Mouse (Mus musculus) spleen, embryonic (tissue): ENCODE data around the gene Abl1.

Experiments used
- CTCF ChIA-PET: fragments of 350-600 bp; sonication (Branson Sonifier 250); formaldehyde crosslinking; loops from one replicate; lab custom pipeline; 2022; lab: Charles Lee

Abl1 gene

DNA sequence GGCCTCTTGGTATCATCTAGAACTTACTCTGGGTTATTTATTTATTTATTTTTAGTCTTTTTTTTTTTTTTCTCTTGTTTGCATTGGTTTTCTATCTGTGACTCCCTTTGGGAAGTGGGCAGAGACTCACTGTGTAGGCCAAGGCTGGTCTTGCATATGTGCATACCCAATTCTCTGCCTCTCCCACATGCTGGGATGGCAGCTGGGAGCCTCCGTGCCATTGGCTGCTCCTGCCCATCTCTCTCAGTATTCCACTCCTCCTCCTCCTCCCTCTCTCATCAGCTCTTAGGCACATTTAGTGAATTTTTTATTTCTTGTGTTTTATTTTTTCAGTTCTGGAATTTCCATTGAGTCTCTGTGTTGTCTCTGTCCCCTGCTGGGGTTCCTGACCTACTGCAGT is 53.6 kb downstream of the Abl1 start:
- CTCF ChIA-PET = no interaction called here

- CTCF ChIA-PET = no interaction called here
Measured at GRCm38 (mm10) chr2:31742134-31742533, 54.0 kb downstream of the Abl1 start.

DNA sequence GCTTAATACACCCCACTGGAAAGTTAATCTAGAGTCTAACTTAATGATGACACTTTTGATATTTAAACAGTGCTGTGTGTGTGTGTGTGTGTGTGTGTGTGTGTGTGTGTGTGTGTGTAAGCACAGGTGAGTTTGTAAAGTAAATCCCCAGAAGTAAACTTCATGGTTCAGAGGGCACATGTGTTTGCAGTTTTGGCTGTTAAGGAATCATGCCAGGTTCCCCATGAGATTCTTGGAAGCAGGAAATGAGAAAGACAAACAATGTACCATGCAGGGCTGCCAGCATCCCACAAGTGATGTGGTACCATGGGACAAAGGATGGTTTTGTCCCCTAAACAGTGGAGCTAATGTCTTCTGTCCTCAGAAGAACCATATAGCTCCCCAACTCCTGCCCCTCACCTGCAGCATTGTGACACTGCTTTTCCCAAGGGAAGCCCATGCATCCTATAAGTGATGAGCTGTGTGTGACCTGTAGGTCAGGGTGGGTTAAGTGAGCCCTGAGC is 57.6 kb downstream of the Abl1 start:
- CTCF ChIA-PET = no interaction called here

DNA sequence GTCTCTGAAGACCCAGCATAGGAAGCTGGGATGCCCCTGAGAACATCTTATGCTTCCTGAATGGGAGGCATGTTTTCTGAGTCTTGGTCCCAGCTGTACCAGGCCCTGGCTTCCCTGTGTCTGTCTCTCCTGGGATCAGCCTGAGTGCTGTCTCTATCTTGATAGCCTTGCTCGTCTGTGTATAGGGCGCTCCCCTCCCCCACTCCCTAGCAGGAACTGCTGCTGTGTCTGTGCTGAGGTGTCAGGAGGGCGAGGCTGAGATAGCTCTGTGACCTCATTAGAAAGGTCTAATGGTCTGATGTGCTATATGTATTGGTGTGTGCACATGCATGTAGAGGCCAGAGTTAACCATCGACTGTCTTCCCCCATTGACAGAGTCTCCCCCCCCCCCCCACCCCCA is 58.7 kb downstream of the Abl1 start:
- CTCF ChIA-PET = interaction anchor here (0.6 kb wide), 1 partner anchor 8 kb away, joined by 3 read pairs; no protein-coding TSS in a partner anchor

- CTCF ChIA-PET = no interaction called here
Measured at GRCm38 (mm10) chr2:31749046-31749709, 61.0 kb downstream of the Abl1 start.

GRCm38 (mm10) chr2:31750133-31750532 is 62.0 kb downstream of the Abl1 start:
- CTCF ChIA-PET = no interaction called here

DNA sequence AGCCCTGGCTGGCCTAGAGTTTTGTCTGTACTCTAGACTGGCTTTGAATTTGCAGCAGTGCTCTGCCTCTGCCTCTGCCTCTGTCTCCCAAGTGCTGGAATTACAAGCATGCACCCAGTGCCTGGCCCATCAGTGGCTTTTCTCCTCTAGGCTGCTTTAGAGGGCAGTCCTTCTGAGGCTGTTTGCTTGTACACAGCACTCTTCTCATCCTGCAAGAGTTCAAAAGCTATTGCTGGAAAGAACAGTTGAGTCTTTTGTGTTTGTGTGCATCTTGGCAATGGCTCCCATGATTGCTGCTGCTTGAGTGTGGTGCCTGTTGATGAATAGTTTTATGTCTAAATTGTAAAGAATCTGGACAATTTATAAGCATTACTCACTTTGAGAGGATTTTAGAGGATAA is 69.3 kb downstream of the Abl1 start:
- CTCF ChIA-PET = no interaction called here

GRCm38 (mm10) chr2:31758966-31759365 is 70.8 kb downstream of the Abl1 start:
- CTCF ChIA-PET = interaction anchor here (1.2 kb wide), 1 partner anchor 15 kb away, joined by 3 read pairs; no protein-coding TSS in a partner anchor

DNA sequence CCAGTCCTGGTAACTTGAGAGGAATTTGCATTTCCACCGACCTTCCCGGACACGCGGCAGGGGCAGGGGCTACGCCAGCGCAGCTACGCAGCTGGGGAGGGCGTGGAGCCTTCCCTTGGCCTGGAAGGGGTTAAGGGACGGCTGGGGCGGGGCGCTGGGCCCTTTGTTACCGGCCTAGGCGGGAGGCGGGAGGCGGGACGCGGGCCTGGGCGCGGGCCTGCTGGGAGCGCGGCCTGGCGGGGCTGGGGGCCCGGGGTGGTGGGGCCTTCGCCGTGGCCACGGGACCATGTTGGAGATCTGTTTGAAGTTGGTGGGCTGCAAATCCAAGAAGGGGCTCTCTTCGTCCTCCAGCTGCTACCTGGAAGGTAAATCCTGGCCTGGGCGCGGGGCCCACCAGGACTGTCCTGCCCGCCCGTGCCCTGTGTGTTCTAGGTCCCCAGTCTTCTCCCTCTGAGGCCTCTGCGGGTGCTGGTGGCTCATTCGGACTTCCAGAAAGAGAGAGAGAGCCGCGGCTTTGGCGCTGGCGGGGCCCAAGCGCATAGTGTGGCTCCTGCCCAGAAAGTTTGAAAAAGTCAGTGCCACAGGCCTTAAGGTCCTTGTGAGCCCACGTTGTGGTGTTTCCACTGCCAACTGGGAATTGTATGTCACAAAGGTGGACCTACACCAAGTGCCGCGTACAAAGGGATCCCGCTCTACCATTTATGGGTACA is 71.7 kb downstream of the Abl1 start:
- CTCF ChIA-PET = interaction anchor here (1.2 kb wide), 1 partner anchor 14 kb away, joined by 3 read pairs; no protein-coding TSS in a partner anchor

- CTCF ChIA-PET = no interaction called here
Measured at GRCm38 (mm10) chr2:31760486-31760885, 72.3 kb downstream of the Abl1 start.

DNA sequence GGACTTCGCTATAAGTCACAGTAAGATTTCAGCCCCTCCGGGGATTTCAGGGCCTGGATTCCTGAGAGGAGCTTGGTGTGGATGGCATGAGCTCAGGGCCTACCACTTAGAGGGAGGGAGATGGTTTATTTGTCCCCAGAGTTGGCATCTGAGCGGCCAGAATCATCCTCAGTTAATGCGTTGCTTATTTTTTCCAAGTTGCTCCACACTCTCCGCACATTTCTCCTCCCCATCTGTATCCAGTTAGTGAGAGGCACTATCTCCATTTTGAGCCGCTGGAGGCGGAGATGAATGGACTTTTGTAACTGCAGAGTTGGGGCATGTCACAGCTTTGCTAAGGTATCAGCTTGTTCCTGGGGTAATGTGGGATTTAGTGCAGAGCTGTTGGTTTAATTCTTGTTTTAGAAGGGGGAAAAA is 72.9 kb downstream of the Abl1 start:
- CTCF ChIA-PET = no interaction called here

GRCm38 (mm10) chr2:31761585-31761984 is 73.4 kb downstream of the Abl1 start:
- CTCF ChIA-PET = no interaction called here

- CTCF ChIA-PET = interaction anchor here (0.7 kb wide), 1 partner anchor 12 kb away, joined by 7 read pairs; no protein-coding TSS in a partner anchor
Measured at GRCm38 (mm10) chr2:31762155-31762554, 74.0 kb downstream of the Abl1 start.

- CTCF ChIA-PET = interaction anchor here (0.5 to 1.1 kb wide), 3 partner anchors 10 to 82 kb away, joined by 3 to 7 read pairs (median 3); no protein-coding TSS in a partner anchor
Measured at GRCm38 (mm10) chr2:31762853-31763252, 74.7 kb downstream of the Abl1 start.

- CTCF ChIA-PET = interaction anchor here (0.5 to 1.1 kb wide), 2 partner anchors 10 to 82 kb away, joined by 3 read pairs; no protein-coding TSS in a partner anchor
Measured at GRCm38 (mm10) chr2:31763271-31763670, 75.1 kb downstream of the Abl1 start.

DNA sequence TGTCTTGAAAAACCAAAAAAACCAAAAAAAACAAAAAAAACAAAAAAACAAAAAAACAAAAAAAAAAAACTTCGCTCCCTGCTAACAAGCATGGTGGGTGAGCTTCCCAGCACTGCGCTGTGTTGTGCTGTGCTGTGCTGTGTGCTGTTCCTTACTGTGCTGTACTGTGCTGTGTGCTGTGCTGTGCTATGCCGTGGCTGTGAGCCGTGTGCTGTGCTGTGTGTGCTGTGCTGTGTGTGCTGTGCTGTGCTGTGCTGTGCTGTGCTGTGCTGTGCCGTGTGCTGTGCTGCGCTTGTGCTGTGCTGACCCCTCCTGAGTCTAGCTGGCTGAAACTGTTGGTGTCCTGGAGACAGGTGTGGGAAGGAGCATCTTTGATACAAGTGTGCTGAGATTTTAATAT is 78.9 kb downstream of the Abl1 start:
- CTCF ChIA-PET = no interaction called here

DNA sequence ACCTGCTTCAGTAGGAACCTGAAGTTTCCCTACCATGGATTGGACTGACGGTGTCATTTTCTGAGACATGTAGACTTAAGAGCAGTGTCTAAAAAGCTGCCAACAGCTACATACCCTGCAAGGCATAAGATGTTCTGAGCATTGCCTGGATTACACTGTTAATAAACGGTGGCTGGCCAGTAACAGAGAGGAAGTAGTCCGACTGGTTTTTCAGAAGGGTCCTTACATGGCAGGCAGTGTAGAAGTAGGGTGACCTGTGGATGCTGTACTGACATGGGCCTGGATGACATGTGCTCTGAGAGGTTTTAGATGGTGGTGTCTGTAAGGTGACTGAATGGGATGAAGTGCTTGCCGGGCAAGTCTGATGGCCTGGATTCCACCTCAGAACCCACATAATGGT is 79.6 kb downstream of the Abl1 start:
- CTCF ChIA-PET = no interaction called here

DNA sequence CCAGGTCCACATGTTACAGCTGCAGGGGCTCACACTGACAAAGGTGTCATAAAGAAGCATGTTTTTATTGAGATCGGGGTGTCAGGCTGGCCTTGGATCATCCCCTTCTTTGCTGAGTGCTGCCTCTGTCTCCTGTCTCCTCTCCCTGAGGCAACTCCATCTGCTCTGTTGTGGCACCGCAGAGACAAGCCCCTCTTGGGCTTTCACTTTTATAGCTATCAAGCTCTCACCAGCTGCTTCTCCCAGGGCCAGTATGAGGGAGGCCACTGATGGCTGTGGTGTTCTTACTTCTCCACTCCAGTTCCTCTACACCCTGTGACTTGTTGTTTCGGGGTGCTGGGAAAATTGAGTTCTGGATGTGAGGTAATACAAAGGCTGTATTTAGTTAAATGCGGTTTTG is 80.9 kb downstream of the Abl1 start:
- CTCF ChIA-PET = no interaction called here

DNA sequence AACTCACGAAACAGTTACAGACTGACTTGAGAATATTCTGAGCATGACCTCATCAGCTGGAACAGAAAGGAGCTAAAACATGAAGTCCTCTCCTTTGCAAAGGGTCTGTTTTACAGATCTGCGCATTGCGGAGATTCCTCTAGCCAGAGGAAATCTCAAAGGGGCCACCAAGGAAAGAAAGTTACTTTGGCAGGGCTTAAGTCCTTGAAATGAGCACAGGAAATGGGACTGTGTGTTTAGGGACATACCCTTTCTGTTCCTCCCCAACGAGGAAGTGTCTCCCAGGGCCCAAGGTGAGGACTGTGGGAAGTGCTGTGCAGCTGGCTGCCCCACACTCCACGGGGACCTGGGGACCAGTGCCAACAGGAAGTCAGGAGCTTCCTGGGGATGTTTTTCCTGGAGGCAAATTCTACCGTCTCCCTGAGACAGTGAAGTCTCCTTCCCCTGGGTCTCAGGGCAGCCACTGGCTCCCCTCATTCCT is 81.5 kb downstream of the Abl1 start:
- CTCF ChIA-PET = no interaction called here

DNA sequence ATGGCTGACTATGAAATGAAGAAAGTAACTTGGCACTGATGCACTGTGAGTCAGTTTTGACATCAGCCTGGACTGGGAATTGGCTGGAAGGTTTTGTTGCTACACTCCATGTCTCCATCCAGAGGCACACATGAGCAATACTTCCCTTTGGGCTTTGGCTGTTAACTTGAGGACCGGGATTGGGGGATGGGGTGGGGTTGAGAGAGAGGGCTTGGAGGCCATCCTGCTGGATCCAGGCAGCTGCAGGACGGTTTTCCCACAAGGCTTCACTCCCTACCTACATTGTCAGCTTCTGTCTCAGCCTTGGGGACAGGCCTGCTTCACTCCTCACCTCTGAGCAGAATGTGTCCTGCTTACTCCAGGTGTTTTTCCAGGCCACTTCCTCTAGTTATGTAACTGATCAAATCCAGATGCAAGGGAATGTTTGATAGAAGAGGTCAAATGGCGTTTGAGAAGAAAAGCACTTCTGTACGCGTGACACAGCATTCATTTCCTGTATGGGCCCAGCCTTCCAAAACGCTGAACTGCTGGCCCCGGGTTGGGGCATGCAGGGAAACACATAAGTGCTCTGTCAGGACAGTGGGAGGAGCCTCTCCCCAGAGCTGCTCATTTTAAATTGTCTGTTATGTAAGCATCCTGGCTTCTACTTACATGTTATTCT is 82.7 kb downstream of the Abl1 start:
- CTCF ChIA-PET = interaction anchor here (0.5 kb wide), 1 partner anchor 53 kb away, joined by 8 read pairs; no protein-coding TSS in a partner anchor

DNA sequence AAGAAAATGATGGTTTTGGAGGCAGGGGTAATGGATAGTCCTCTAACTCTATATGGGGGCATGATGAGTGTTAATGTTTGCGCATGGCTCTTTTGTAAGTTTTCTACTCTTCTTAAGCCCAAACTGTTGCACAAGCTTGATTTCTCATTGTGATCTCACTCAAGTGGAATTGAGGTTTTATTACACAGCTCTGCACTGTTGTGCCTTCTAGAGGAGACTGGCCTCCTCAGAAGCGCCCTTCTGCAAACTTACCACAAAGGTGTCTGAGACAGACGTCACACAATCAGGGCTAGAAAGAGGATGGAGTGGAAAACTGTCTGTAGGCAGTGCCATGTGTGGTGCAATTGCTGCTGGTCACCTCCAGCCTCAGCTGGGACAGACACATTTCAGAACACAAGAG is 88.3 kb downstream of the Abl1 start:
- CTCF ChIA-PET = interaction anchor here (0.5 to 0.7 kb wide), 2 partner anchors 92 to 186 kb away, joined by 3 read pairs; no protein-coding TSS in a partner anchor

DNA sequence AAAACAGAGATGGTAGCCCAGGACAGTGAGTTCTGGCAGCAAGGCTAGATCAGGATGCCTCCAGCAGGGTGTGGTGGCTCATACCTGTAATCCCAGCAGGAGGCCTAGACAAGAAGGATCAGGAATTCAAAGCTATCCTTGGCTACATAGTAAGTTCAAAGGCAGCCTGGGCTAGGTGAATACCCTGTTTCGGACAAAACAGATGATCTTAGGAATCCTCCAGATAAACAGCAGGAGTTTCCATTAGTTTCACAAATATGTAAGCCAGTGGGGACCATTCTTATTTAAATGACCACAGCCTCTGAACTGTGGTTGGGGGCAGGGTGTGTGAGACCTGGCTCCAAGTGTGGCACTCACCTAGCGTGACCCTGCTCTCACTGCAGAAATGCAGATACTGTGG is 91.1 kb downstream of the Abl1 start:
- CTCF ChIA-PET = interaction anchor here (0.6 kb wide), 1 partner anchor 41 kb away, joined by 4 read pairs; no protein-coding TSS in a partner anchor
